Mouse (Mus musculus) forebrain, embryonic 13.5 days (tissue): ENCODE results near the gene Pde4d. TPM values are rescaled to one million over a fixed set of nuclear protein-coding genes. Genes with fewer than 3 reads are reported as not detected.

Experiments used
- ATAC-seq: fragments of 200-750 bp; cut with Nextera tagmentation; 2 replicates; pipeline ENCODE4 v1.8.0; 2017
- H3K27ac ChIP-seq: fragments of 300-500 bp; sonication (generic); 2 replicates; pipeline ENCODE4 v1.5.1; 2015; ENCODE audit warnings: inconsistent platforms, mild to moderate bottlenecking, moderate library complexity
- H3K27me3 ChIP-seq: fragments of 300-500 bp; sonication (generic); 2 replicates; pipeline ENCODE4 v1.6.1; 2015; ENCODE audit warnings: mild to moderate bottlenecking, inconsistent platforms
- H3K36me3 ChIP-seq: fragments of 300-500 bp; sonication (generic); 2 replicates; pipeline ENCODE4 v1.6.1; 2015; ENCODE audit warnings: mild to moderate bottlenecking, inconsistent platforms; ENCODE audit not compliant: poor library complexity, severe bottlenecking
- H3K4me1 ChIP-seq: fragments of 300-500 bp; sonication (generic); 2 replicates; pipeline ENCODE4 v1.6.1; 2015; ENCODE audit warnings: inconsistent platforms
- H3K4me2 ChIP-seq: fragments of 300-500 bp; sonication (generic); 2 replicates; pipeline ENCODE4 v1.6.1; 2015; ENCODE audit warnings: inconsistent platforms, mild to moderate bottlenecking, moderate library complexity
- H3K4me3 ChIP-seq: fragments of 300-500 bp; sonication (generic); 2 replicates; pipeline ENCODE4 v1.5.1; 2015; ENCODE audit warnings: mild to moderate bottlenecking, inconsistent platforms
- H3K9ac ChIP-seq: fragments of 300-500 bp; sonication (generic); 2 replicates; pipeline ENCODE4 v1.6.1; 2015; ENCODE audit warnings: mild to moderate bottlenecking, inconsistent platforms
- H3K9me3 ChIP-seq: fragments of 300-500 bp; sonication (generic); replicated peaks from 2 replicates; pipeline ENCODE4 v1.6.1; 2016; ENCODE audit warnings: inconsistent platforms
- WGBS: fragments of 180-500 bp; shearing (Covaris S2); methylation state at CpG from one replicate; pipeline ENCODE4 v1.1.7; 2015; 5-methylcytosine and 5-hydroxymethylcytosine counted together
- polyA plus RNA-seq: library from polyadenylated mRNA; unstranded; fragments of >200 nt; fragmentation: Nextera tagmentation; extraction: Ambion mirVana; gene quantifications from 2 replicates; pipeline ENCODE4 v1.2.1, GENCODE M21; 2015

The Pde4d gene
- polyA plus RNA-seq, 1 experiment from 2014 or later: 11.9 TPM

DNA sequence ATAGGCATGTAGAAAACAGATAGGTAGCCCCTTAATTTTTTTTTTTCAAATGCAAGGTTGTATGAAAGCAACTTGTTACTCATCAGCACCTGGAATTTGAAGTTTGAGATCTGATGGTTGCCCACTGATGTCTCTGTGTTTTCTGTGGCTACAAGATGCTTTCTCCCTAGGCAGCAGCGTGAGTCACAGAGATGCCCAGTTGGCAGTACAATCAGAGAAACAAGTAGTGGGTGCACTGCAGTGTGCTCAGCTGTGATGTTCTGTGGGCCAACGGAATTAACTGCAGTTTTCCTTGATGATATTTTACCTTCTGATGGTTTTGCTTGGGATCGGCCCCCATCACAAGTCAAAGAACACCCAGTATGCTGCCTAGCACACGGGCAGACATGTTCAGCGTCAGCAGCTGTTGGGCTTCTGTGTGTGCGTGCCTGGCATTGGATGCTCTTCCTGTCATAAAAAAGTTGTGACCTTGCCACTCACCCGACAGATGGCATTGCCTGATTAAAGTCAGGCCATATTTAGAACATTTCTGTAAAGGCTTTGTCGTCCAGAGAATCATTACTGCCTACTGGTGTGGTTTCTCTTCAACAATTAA lies 939.0 kb downstream of the Pde4d start:
- no peaks in the 10 kb centered on the region for H3K36me3 ChIP-seq
- no peak for ATAC-seq
- H3K4me2 ChIP-seq: no peak overlapping the region
- H3K4me1 ChIP-seq: no peaks in the 10 kb centered on the region
- H3K9me3 ChIP-seq: no peaks in the 10 kb centered on the region
- no peak overlapping the region for H3K9ac ChIP-seq
- H3K4me3 ChIP-seq: no peak overlapping the region
- H3K27me3 ChIP-seq: no peaks in the 10 kb centered on the region
- 84% methylated on average over 8 of the region's 8 CpGs for WGBS
- no peak overlapping the region for H3K27ac ChIP-seq

DNA sequence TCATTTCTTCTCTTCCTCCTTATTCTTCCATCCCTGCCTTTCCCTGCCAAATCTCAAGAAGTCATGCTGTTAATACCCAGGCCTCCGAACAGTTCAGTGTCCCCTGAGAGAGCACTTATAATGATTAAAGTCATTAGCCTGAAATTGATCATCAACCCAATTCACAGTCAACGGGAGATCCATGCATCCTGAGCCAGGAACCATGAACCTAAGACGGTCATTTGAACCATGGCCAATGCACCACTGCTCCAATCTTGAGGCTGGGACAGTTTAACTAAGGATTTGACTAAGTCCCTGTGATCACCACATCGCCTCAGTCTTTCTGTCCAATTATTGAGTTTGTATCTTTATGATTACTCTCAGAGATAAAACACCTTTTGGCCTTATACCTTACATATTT lies 952.6 kb downstream of the Pde4d start:
- H3K9ac ChIP-seq: no peak overlapping the region
- H3K4me3 ChIP-seq: no peak overlapping the region
- no peaks in the 10 kb centered on the region for H3K27me3 ChIP-seq
- ATAC-seq: no peak
- no peaks in the 10 kb centered on the region for H3K9me3 ChIP-seq
- H3K36me3 ChIP-seq: no peaks in the 10 kb centered on the region
- no peaks in the 10 kb centered on the region for H3K4me1 ChIP-seq
- 74% methylated on average over 4 of the region's 4 CpGs for WGBS
- no peak overlapping the region for H3K27ac ChIP-seq
- no peak overlapping the region for H3K4me2 ChIP-seq

DNA sequence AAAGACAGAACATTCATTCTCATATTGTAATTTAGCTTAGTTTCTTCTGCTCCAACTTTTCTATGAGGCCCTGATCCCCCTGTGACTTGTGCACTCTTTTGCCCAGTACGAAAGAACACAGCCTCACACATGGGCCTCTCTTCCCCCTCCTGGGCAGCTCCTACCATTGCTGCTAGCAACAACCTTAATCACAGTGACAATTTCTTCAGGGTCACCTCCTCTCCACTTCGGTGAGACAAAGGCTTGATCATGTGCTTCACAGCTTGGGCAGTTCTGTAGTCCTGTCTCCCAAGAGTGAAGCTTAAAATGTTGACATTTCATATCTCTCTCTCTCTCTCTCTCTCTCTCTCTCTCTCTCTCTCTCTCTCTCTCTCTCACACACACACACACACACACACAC lies 953.2 kb downstream of the Pde4d start:
- ATAC-seq: no peak
- Histone ChIP-seq H3K4me2 (no peak overlapping the region), H3K4me3 (no peak overlapping the region), H3K36me3 (no peaks in the 10 kb centered on the region), H3K4me1 (no peaks in the 10 kb centered on the region), H3K9me3 (no peaks in the 10 kb centered on the region), H3K27ac (no peak overlapping the region), H3K9ac (no peak overlapping the region), H3K27me3 (no peaks in the 10 kb centered on the region)
- 33% methylated on average over 2 of the region's 2 CpGs for WGBS

DNA sequence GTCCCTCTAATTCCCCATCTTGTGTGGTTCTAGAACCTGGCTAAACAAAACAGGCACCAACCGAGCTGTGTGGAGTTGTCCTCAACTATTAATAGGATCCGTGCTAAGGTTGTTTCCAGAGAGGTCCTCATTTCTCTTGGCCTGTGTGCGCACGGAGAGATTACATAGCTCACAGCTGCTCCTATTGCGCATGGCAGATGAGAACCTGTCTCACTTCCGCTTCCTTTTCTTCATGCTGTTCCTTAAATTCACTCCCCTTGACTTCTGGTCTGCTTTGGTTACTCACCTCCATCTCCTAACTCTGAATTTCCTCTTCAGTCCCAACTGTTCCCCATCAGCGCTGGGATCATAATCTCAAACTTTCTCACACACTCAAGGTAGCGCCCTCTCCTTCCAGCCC lies 956.6 kb downstream of the Pde4d start:
- Histone ChIP-seq H3K27me3 (no peaks in the 10 kb centered on the region), H3K9me3 (no peaks in the 10 kb centered on the region), H3K36me3 (no peaks in the 10 kb centered on the region), H3K9ac (no peak overlapping the region), H3K4me2 (no peak overlapping the region), H3K4me3 (no peak overlapping the region), H3K4me1 (no peaks in the 10 kb centered on the region), H3K27ac (no peak overlapping the region)
- no peak for ATAC-seq
- WGBS: 96% methylated on average over 8 of the region's 8 CpGs

DNA sequence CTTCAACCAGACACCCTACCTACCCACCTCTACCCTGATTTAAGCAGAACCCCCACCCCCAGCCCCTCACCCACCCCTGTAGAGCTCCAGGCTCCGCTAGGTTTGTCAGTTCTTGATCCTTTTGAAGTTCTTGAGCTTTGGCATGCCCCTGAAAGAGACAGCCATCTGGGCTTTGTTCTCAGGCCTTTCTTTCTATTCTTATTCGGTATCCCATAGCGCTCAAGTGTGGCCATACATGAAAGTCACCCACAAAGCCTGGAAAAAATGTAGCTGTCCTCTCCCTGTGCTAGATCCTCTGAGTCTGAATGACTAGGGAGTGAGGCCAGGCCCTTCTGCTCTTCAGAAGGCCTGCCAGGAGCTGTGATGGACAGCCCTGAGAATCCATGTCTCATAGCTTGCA lies 957.6 kb downstream of the Pde4d start:
- Histone ChIP-seq H3K9me3 (no peaks in the 10 kb centered on the region), H3K4me3 (no peak overlapping the region), H3K27me3 (no peaks in the 10 kb centered on the region), H3K4me2 (no peak overlapping the region), H3K27ac (no peak overlapping the region), H3K36me3 (no peaks in the 10 kb centered on the region), H3K9ac (no peak overlapping the region), H3K4me1 (no peaks in the 10 kb centered on the region)
- ATAC-seq: no peak
- 45% methylated on average over 3 of the region's 3 CpGs for WGBS

DNA sequence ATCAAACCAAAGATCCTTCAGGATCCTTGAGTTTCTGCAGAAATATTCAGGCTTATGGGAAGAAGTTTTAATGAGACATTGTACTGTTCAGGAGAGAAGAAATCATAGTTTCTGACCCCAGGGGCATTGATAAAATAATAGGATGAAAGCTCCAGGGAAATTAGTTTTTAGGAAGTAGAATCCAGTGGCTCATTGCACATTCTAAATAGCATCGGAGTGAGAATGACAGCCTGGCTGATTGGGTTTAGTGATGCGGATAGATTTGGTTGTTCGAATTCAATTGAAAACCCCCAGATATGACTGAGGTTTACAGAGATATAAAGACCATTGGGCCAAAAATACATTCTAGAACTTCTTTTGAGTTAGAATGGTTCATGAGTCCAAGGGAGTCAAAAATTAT lies 970.7 kb downstream of the Pde4d start:
- Histone ChIP-seq H3K9ac (no peak overlapping the region), H3K4me2 (no peak overlapping the region), H3K4me1 (no peaks in the 10 kb centered on the region), H3K27ac (no peak overlapping the region), H3K36me3 (no peaks in the 10 kb centered on the region), H3K4me3 (no peak overlapping the region), H3K9me3 (no peaks in the 10 kb centered on the region; the same call in 1 of the 2 replicates), H3K27me3 (no peaks in the 10 kb centered on the region)
- 25% methylated on average over 3 of the region's 3 CpGs for WGBS
- ATAC-seq: no peak

DNA sequence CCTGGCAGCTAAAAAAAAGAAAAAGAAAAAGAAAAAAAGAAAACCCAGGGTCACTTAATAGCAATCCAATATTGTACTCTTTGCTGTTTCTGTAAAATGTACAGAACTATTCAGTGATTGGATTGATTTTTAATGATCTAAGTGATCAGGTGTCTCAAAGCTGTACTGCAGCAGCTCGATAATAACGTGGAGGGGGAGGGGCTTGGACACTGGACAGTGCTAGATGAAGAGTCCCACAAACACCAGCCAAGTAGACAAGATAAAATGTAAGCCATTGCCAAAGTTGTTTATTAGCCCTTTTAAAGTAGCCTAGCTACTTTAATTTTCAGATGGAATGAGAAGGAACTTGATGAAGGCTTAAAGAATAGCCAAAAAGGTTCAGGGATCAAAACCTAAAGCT lies 975.2 kb downstream of the Pde4d start:
- WGBS: 77% methylated on average over 2 of the region's 2 CpGs
- no peaks in the 10 kb centered on the region for H3K4me1 ChIP-seq
- no peaks in the 10 kb centered on the region for H3K27me3 ChIP-seq
- H3K9me3 ChIP-seq: no peaks in the 10 kb centered on the region; the same call in 1 of the 2 replicates
- no peak overlapping the region for H3K4me3 ChIP-seq
- H3K27ac ChIP-seq: no peak overlapping the region
- H3K36me3 ChIP-seq: no peaks in the 10 kb centered on the region
- H3K9ac ChIP-seq: no peak overlapping the region
- H3K4me2 ChIP-seq: no peak overlapping the region
- ATAC-seq: no peak

DNA sequence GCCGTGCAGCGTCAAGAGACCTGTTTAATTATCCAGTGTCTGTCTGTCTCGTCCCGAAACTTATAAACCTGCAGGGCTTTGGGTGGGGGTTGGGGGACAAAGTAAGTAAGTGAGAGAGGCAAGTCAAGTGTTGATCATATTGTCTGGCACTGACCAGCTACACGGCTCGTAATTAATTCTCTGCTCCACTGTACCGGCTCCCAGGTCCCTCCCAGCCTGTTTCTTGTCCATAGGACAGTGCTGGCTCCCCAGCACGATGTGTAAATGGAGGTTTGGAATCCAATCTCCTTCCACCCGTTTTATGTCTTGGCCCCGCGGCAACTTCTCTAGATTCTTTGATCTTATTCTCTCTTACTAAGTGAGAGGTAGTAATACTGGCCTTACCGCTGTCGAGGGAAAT lies 975.8 kb downstream of the Pde4d start:
- Histone ChIP-seq H3K9me3 (no peaks in the 10 kb centered on the region; the same call in 1 of the 2 replicates), H3K36me3 (no peaks in the 10 kb centered on the region), H3K4me1 (no peaks in the 10 kb centered on the region), H3K9ac (no peak overlapping the region), H3K27me3 (no peaks in the 10 kb centered on the region), H3K4me3 (no peak overlapping the region), H3K27ac (no peak overlapping the region), H3K4me2 (no peak overlapping the region)
- 82% methylated on average over 13 of the region's 13 CpGs for WGBS
- no peak for ATAC-seq

DNA sequence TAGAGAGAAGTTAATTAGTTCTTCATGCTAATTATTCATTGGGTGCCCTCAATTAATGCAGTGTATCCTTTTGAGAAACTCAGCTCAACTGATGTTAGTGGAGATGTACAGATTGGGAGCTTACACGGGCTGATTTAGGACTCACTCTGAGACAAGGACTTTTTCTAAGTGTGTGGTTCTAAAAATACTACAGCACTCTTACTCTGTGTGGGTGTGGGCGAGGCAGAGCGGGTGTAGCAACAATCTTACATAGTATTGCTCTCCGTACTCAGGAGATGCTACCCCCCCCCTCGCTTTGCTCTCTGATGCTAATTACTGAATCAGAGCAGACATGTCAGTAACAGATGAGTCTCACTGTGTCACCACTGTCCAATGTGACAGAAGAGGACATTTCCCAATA lies 976.3 kb downstream of the Pde4d start:
- Histone ChIP-seq H3K36me3 (no peaks in the 10 kb centered on the region), H3K27me3 (no peaks in the 10 kb centered on the region), H3K4me1 (no peaks in the 10 kb centered on the region), H3K9ac (no peak overlapping the region), H3K9me3 (no peaks in the 10 kb centered on the region; the same call in 1 of the 2 replicates), H3K27ac (no peak overlapping the region), H3K4me3 (no peak overlapping the region), H3K4me2 (no peak overlapping the region)
- ATAC-seq: no peak
- WGBS: 84% methylated on average over 5 of the region's 5 CpGs

DNA sequence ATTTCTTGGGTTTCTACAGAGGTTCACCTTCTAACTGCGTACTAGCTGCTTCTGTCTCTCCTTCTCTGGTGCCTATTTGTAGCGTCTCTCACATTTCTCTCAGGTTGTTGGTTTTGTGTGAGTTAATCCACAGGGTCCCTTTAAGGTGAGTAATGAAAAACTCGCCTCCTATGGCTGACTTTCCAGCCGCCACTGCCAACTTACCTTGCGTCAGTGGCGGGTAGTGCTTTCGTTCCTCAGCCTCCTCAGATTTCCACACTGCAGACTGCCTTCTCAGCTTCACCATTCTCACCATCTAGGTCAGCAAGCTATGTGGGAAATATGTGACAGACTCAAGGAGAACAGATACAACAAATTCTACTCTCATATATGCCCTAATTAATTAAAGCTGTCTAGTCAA lies 977.8 kb downstream of the Pde4d start:
- H3K9ac ChIP-seq: no peak overlapping the region
- no peaks in the 10 kb centered on the region for H3K4me1 ChIP-seq
- H3K9me3 ChIP-seq: no peaks in the 10 kb centered on the region
- no peak overlapping the region for H3K4me3 ChIP-seq
- H3K36me3 ChIP-seq: no peaks in the 10 kb centered on the region
- WGBS: 81% methylated on average over 7 of the region's 7 CpGs
- no peaks in the 10 kb centered on the region for H3K27me3 ChIP-seq
- no peak overlapping the region for H3K4me2 ChIP-seq
- ATAC-seq: no peak
- no peak overlapping the region for H3K27ac ChIP-seq

DNA sequence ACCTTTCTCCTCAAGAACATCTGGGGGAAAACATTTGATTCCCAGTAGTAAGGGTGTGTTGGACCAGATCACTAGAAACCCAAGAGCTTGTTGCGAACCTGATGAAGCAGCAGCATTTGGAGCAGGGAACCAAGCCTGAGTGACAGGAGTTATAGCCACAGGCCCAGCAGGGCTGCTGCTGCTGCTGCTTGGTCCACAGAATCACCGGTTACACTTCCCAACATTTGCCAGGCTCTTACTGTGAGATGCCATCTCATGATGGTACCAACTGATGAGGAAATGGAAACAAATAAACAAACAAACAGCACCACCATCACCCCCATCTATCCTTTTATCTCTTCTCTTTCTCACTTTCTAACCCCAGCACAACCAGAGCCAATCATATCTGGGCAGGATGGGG lies 979.8 kb downstream of the Pde4d start:
- no peaks in the 10 kb centered on the region for H3K9me3 ChIP-seq
- H3K9ac ChIP-seq: no peak overlapping the region
- 88% methylated on average over 2 of the region's 2 CpGs for WGBS
- H3K4me3 ChIP-seq: no peak overlapping the region
- no peak overlapping the region for H3K4me2 ChIP-seq
- no peaks in the 10 kb centered on the region for H3K4me1 ChIP-seq
- no peaks in the 10 kb centered on the region for H3K27me3 ChIP-seq
- ATAC-seq: no peak
- no peaks in the 10 kb centered on the region for H3K36me3 ChIP-seq
- no peak overlapping the region for H3K27ac ChIP-seq

DNA sequence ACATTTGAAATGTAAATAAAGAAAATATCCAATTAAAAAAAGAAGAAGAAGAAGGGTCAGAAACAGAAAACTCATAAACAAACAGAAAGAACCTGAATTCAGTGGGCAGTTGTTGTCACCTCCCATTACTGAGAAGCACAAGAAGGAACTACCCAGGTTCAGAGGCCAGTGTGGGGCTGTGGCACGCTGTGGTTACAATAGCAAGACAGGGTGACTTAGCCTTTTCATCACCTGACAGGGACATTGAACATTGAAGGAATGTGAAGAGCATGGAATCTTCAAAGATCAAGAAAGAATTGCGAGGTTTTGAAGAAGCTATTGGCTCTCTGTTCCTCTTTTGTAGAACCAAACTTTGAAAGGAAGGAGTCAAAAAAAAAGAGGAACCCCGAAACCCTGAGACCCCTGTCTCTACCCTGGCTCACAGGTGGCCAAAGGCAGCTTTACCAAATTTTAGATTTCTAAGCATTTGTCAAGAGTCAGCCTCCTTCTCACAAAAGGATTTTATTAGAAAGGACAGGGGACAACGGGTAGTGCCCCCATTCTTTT lies 987.6 kb downstream of the Pde4d start:
- no peaks in the 10 kb centered on the region for H3K9me3 ChIP-seq
- H3K4me1 ChIP-seq: peaks cover 15% of the 10 kb centered on the region
- H3K4me3 ChIP-seq: no peak overlapping the region
- H3K36me3 ChIP-seq: no peaks in the 10 kb centered on the region
- H3K9ac ChIP-seq: no peak overlapping the region
- no peak for ATAC-seq
- H3K27me3 ChIP-seq: no peaks in the 10 kb centered on the region
- no peak overlapping the region for H3K27ac ChIP-seq
- no peak overlapping the region for H3K4me2 ChIP-seq
- 65% methylated on average over 4 of the region's 4 CpGs for WGBS
